Mouse (Mus musculus): ENCODE results near the gene Utp4.
"Not testable (repeated sequence)": the region's sequence is repeated elsewhere in the genome, so short reads cannot be mapped to it uniquely, and the experiment has no call there.

Gene Utp4

DNA sequence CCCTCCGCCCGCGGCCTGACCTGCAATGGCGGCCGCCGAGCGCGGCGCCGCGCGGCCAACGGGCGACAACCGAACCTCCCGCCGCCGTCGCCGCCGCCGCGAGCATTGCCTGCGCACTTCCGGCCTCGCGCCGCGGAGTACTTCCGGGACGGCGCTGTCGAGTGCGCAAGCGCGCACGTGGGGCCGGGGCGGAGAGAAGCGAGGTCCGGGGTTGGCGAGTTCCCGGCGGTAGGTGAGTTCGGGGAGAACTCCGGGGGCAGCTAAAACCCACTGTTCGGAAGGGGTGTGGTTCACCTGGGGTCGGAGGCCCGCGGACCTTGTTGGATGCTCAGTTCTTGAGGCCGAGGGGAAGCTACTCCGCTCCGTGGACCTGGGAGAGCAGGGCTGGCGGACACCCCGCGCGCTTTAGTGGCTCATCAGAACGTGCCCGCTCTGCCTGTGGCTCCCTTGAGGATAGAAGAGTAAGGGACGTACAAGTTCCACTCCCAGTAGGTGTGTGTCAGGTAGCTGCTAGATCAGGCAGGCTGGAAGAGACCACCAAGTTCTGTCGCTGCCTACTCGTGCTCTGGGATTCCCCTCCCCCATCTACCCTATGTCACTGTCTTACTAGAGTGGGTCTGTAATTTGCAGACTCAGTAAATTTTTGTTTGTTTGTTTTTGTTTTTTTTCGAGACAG lies at the start of gene Utp4:
Gene Utp4, plus strand, starts transcription at position 156 of the 676 bp plus-strand sequence.
- DNase-seq = peak; percentile 90

GRCm38 (mm10) chr8:106850034-106850433 lies 43.4 kb upstream of the Utp4 start:
- no peak for DNase-seq

DNA sequence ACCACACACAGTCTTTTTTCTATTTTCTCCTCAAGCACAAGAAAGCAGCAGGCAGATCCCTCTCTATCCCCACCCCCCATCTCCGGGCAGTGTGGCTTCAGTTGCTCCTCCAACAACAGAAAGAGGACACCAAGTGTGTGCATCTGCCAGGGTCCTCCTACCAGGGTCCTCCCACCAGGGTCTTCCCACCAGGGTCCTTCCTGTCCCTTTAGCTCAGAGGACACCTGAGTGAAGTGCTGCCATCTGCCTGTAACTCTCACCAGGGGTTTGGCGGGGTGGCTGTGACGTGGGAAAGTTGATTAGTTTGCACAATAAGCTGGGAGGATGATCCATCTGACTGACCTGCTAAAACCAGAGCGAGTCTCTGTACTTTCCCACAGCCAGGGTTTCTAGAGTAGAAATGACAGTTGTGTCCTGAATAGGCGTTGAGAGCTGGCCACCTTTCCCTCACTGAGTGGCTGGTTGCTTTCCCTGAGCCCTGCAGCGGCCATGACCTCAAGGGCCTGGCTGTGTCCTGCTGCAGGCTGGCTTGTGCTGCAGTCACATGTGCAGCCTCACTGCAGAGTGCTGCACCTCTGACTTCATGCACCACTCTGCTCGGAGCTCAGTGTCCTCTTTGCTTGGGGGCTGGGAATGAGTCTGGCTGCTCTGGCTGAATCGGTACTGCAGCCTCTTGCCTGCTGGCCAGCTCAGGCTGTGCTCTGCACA lies 38.7 kb upstream of the Utp4 start:
- DNase-seq = no peak

DNA sequence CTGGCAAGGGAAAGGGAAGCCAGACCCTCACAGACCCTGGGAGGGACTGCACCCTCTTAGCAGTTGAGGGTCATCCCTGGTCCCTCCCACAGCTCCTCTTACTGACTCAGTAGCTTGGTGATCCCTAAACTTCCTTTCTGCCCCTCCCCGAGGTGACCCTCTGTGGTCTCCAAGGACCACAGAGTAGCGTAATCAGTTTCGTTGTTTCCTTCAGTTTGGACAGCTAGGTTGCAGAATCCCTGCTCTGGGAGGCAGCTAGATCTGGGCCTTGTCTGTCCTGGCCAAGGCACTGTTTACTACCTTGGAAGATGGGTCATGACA lies 38.2 kb upstream of the Utp4 start:
- no peak for DNase-seq

DNA sequence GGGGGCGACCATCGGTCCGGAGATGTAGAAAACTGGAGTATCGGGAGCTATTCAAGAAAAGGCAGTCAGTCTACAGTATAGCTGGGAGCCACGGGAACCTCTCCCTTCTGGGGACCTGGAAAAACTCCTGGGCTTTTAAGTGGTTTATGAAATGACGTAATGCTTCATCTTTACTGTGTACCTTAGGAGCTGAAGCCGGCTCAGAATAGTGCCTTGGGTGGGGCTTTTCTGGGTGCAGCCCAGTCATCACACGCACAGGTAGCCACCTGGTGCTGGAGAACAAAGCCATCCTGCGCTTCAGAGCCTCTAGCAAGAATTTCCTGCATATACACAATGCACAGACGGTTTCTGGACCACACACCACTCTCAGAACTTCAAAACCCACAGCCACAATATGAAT lies 30.6 kb upstream of the Utp4 start:
- DNase-seq = no peak

DNA sequence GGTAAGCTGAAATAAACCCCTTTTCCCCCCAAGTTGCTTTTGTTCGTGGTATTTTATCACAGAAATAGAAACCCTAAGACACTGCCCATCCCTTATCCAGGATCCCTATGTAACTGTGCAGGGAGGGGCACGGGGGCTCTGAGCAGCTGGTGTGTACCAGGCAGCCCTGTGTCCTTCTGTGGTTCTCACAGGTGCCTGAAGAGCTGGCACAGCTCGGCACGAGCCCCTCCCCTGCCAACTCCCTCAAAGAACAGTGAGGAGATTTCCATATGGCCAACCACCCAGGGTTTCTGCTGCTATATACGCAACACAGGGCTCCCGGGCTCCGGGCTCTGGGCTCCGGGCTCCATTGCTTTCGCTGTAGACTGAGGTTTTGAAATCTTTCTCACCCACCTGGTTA lies 28.1 kb upstream of the Utp4 start:
- DNase-seq = no peak

- DNase-seq = no peak
These were observed 23.4 kb upstream of the Utp4 start, which contains the start of gene Has3 for GRCm38 (mm10) chr8:106870051-106870450. Gene Has3 (plus strand): TSS chr8:106870242.

GRCm38 (mm10) chr8:106870537-106871327 lies 22.7 kb upstream of the Utp4 start:
- DNase-seq = peak; percentile 33

DNA sequence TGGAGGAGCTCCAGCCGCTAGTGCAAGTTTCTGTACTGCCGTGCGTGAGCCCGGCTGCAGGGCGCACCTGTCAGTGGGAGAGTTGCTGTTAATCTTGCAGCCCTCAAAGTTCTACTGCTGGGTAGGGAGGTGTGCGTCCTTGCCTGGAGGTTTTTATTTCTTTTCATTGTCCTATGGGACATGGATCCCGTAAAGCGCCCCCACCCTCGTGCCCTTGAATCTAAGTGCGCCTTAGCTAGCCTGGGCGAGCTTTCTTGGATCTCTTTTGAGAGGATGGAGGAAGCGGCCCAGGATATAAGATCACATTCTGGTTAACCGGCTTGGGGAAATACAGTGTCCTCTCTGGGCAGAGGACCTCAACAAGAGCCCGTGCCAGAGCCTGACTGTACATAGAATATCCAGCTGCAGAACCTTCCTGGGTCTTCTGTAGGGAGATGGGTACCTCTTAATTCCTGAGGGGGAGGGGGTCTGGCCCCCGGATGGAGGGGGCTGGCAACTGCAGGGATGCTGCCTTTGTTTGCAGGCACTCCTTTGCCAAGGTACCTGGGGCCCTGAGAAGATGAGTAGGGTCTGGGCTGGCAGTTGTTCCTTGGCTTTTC lies 22.0 kb upstream of the Utp4 start:
- no peak for DNase-seq

DNA sequence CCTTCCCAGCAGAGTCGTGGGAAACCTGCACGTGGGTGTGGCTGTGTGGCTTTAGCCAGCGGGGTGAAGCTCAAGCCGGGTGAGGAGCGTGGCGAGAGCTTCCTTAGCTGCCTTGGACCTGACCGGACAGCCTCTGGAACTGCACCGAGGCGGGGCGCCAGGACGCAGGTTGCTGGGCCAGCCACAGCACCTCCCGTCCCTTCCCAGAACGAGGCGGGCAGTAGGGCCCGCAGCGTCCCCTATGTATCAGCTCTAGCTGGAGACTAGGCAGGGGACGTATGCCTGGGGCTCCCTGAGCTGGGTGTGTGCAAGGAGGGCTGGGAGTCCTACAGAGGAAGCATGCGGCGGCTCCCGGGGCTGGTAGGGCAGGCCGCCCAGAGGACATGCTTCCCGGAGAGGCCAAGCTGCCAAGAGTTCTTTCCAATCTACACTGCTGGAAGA lies 21.5 kb upstream of the Utp4 start:
- DNase-seq = peak; percentile 42

DNA sequence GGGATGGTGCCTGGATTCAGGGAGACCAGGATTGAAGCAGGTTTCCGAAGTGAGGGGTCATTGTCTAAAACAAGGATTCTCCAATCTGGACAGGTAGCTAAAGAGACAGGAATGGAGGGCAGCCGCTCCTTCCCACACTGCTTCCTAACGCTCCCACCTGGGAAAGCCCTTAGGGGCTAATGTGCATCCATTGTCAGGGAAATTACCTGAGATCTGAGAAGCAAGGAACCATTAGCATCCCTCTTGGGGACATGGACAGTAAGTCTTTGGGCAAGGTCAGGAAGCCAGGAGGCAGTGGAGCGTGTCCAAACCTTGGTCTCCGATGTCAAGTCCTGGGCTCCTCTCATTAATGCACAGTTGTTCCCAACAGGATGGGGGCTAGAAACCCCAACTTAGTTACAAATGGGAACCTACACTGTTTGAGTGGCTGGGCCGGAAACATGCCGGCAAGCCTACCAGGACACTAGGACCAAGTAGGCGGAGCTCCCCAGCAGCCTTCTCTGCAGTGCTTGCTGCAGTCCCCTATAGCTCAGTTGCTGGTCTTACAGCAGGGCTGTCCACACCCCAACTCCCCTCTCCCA lies 20.9 kb upstream of the Utp4 start:
- DNase-seq = no peak

- DNase-seq = no peak
These were observed 13.2 kb upstream of the Utp4 start for GRCm38 (mm10) chr8:106880121-106880707.

DNA sequence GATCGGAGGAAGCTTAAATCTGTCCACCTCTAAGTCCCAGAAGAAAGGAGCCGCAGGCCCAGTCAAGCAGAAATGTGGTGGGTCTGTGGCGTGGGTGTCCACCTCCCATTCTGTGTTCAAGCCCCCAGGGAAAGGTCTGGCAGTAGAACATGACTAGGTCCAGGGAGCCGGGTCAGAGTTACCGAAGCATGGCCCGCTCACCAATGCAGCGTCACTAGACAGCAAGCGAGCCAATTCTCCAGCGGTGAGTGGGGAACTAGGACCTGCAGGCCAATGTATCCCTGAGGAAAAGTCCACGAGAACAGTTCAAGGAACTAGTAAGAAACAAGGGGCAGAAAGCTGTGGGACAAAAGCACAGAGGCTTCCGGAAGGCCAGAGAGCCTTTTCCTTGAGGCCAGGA lies 9.3 kb upstream of the Utp4 start:
- DNase-seq = not testable (repeated sequence)

- DNase-seq = not testable (repeated sequence)
These were observed 8.5 kb upstream of the Utp4 start for GRCm38 (mm10) chr8:106884826-106885400.

DNA sequence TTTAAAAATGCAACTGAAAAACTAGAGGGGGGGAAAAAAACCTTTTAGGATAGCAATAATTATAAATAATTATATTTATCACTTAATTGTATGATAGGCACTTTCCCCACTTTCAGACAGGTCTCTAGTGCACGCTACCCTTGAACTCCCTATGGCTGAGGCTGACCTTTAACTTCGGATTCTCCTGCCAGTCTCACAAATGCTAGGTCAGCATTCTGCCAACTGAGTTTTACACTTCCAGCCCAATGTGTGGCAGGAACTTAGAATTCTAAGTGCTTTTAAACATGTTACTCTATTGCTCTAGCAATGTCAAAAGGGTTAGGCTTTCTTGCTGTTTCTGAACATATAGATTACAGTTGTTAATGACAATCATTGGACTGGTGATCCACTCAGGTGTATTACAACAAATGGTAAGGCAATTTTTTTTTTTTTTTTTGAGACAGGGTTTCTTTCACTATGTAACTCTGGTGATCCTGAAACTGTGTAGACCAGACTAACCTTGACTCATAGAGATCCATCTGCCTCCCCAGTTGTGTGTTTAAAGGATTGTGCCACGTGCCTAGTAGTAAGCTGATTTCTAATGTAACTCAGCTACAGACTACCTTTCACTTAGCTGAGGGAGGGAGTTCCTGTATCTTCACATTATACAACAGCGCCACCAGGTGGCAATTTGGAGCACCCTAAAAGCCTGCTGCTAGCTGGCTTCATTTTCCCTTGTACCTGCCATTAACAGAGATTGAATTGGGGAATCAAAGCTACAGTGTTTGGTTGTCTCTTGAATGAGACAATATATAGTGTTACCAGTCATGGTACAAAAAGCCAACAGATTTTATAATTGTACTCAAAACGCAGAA lies 5.9 kb upstream of the Utp4 start:
- DNase-seq = peak; percentile 76

DNA sequence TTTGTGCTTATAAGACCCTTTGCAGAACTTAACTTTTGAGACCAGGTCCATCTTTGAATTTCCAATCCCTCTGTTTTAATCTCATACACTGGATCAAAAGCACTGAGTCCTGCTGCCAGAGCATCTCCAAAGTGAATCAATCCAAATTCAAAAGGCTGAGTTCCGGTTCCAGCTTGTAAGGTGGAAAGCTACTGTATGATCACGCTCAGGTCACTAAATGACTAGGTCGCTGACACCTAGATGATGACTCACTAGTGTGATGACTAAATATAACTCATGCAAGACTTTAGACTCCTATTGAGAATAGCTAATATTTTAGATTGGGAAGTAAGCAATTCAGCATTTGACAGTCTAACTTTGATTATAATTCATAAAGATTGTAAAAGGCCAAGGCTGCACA lies 4.6 kb upstream of the Utp4 start:
- no peak for DNase-seq

GRCm38 (mm10) chr8:106892210-106892805 lies 1.1 kb upstream of the Utp4 start:
- peak; percentile 66 for DNase-seq

DNA sequence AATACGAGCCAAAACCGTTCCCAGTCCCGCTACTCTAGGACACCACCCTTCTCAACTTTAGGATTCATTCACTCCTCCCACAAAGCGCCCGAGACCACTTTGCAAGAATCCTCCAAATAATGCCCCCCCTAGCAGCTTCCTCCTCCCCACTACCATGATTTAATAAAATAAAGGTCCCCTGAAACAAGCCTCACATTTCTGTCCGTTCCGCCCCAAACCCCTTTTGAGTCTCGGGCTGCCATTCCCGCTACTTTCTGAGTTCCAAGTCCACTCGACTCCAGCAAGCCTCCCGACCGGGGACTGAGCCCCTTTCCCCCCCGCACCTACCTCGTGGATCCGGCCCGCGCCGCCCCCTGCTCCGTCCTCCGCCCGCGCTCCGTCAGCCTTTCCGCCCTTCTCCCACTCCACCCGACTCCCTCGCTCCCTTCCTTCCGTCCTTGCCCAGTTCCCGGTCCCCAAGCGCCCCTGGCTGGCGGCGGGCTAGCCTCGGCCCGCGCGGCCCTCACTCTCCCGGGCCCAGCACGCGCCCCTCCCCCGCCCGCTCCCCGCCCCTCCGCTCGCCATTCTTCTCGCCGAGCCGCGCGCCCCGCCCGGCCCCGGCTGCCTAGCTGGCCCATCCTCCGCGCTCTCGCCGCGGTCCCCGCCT lies 507 bp upstream of the Utp4 start:
- no peak for DNase-seq

- DNase-seq = no peak
These were observed 6.0 kb downstream of the Utp4 start for GRCm38 (mm10) chr8:106899473-106899872.
